Mouse (Mus musculus) embryo, embryonic 10.5 days (tissue): ENCODE results near the gene Hecw2.
A peak's percentile ranks its signal among the peaks of the same experiment; 100 is the strongest.

ENCODE experiments used
- DNase-seq: peaks from one replicate; pipeline ENCODE4 v3.0.0-alpha.2; 2015; ENCODE audit warnings: low spot score

Hecw2 gene

GRCm38 (mm10) chr1:53978514-53978831 is 216.5 kb downstream of the Hecw2 start:
- DNase-seq, result peak; percentile 10

- peak; percentile 7 for DNase-seq
Measured at GRCm38 (mm10) chr1:53977806-53978513, 217.0 kb downstream of the Hecw2 start.

- no peak for DNase-seq
Measured at GRCm38 (mm10) chr1:53976721-53977120, 218.2 kb downstream of the Hecw2 start.

- no peak for DNase-seq
Measured at GRCm38 (mm10) chr1:53976100-53976499, 218.9 kb downstream of the Hecw2 start.

GRCm38 (mm10) chr1:53974941-53975340 is 220.0 kb downstream of the Hecw2 start:
- no peak for DNase-seq

GRCm38 (mm10) chr1:53970326-53970977 is 224.5 kb downstream of the Hecw2 start:
- no peak for DNase-seq

- DNase-seq, result no peak
Measured at GRCm38 (mm10) chr1:53952395-53952794, 242.6 kb downstream of the Hecw2 start.

GRCm38 (mm10) chr1:53945815-53946214 is 249.2 kb downstream of the Hecw2 start:
- DNase-seq, result no peak

- DNase-seq, result no peak
Measured at GRCm38 (mm10) chr1:53942468-53942867, 252.5 kb downstream of the Hecw2 start.

- DNase-seq, result no peak
Measured at GRCm38 (mm10) chr1:53941528-53941927, 253.4 kb downstream of the Hecw2 start.

GRCm38 (mm10) chr1:53940268-53941017 is 254.5 kb downstream of the Hecw2 start:
- peak; percentile 54 for DNase-seq

GRCm38 (mm10) chr1:53939291-53939690 is 255.7 kb downstream of the Hecw2 start:
- DNase-seq, result no peak

- no peak for DNase-seq
Measured at GRCm38 (mm10) chr1:53933308-53933707, 261.7 kb downstream of the Hecw2 start.

GRCm38 (mm10) chr1:53931314-53931713 is 263.7 kb downstream of the Hecw2 start:
- no peak for DNase-seq

GRCm38 (mm10) chr1:53927605-53928004 is 267.4 kb downstream of the Hecw2 start:
- peak; percentile 59 for DNase-seq

GRCm38 (mm10) chr1:53925149-53925901 is 269.6 kb downstream of the Hecw2 start:
- DNase-seq, result no peak

GRCm38 (mm10) chr1:53911848-53912247 is 283.1 kb downstream of the Hecw2 start:
- no peak for DNase-seq

- DNase-seq, result no peak
Measured at GRCm38 (mm10) chr1:53910251-53910650, 284.7 kb downstream of the Hecw2 start.

- DNase-seq, result peak; percentile 86
Measured at GRCm38 (mm10) chr1:53909118-53909517, 285.9 kb downstream of the Hecw2 start.

GRCm38 (mm10) chr1:53906175-53906574 is 288.8 kb downstream of the Hecw2 start:
- DNase-seq, result no peak

- DNase-seq, result no peak
Measured at GRCm38 (mm10) chr1:53900416-53900815, 294.6 kb downstream of the Hecw2 start.

- DNase-seq, result no peak
Measured at GRCm38 (mm10) chr1:53894299-53894698, 300.7 kb downstream of the Hecw2 start.
